Mouse (Mus musculus) testis, adult 2 months (tissue): ENCODE results near the gene Gm37240.

ENCODE experiments used
- CTCF ChIP-seq: fragments of 200-500 bp; IDR thresholded peaks from 2 replicates; pipeline ENCODE4 v1.5.1; 2012; ENCODE audit warnings: low read depth, mild to moderate bottlenecking, inconsistent platforms, low read length, moderate library complexity; ENCODE audit not compliant: control insufficient read depth, insufficient read depth, insufficient replicate concordance
- POLR2A ChIP-seq: fragments of 200-500 bp; IDR thresholded peaks from 2 replicates; pipeline ENCODE4 v1.6.1; 2012; ENCODE audit warnings: low read depth, mild to moderate bottlenecking, inconsistent platforms, low read length, moderate library complexity; ENCODE audit not compliant: control insufficient read depth

DNA sequence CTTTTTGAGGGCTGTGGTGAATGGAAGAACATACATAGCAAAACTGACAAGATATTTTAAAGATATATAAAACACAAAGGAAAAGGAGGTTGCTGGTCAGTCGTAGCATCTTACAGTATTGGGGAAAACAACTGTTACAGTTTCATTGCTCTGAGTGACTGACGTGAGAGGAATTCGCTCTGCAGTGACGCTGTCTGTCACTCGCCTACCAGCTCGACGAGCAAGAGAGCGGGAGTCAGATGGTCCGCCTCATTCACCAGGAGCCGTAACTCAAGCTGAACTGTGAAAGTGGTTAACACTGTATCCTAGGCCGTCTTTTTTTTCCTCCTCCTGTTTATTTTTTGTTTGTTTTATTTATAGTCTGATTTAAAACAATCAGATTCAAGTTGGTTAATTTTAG lies 908.6 kb downstream of the Gm37240 start:
- no peak for TF ChIP-seq POLR2A
- no peak for TF ChIP-seq CTCF
